Mouse (Mus musculus) heart, embryonic 16.5 days (tissue): Measurements from ENCODE around the gene Tmem63a. TPM values are rescaled to one million over a fixed set of nuclear protein-coding genes. Genes with fewer than 3 reads are reported as not detected.

Source experiments
- ATAC-seq: fragments of 200-750 bp; cut with Nextera tagmentation; replicated peaks from 2 replicates; pipeline ENCODE4 v1.8.0; 2017; ENCODE audit warnings: moderate number of reproducible peaks; ENCODE audit not compliant: insufficient read depth, low FRiP score; ENCODE audit errors: extremely low read depth
- H3K27ac ChIP-seq: fragments of 300-500 bp; sonication (generic); 2 replicates; pipeline ENCODE4 v1.5.1; 2014; ENCODE audit warnings: mild to moderate bottlenecking, low read length, control low read depth, moderate library complexity
- H3K27me3 ChIP-seq: fragments of 300-500 bp; sonication (generic); 2 replicates; pipeline ENCODE4 v1.6.1; 2014; ENCODE audit warnings: low read length, mixed read lengths; ENCODE audit not compliant: control insufficient read depth, insufficient read depth
- H3K36me3 ChIP-seq: fragments of 300-500 bp; sonication (generic); 2 replicates; pipeline ENCODE4 v1.6.1; 2014; ENCODE audit not compliant: control insufficient read depth, insufficient read depth
- H3K4me1 ChIP-seq: fragments of 300-500 bp; sonication (generic); 2 replicates; pipeline ENCODE4 v1.6.1; 2014; ENCODE audit warnings: low read length, mixed read lengths; ENCODE audit not compliant: control insufficient read depth, insufficient read depth
- H3K4me2 ChIP-seq: fragments of 300-500 bp; sonication (generic); 2 replicates; pipeline ENCODE4 v1.6.1; 2014; ENCODE audit warnings: low read depth, mild to moderate bottlenecking, control low read depth, low read length
- H3K4me3 ChIP-seq: fragments of 300-500 bp; sonication (generic); 2 replicates; pipeline ENCODE4 v1.5.1; 2014; ENCODE audit warnings: mild to moderate bottlenecking, control low read depth, low read length
- H3K9ac ChIP-seq: fragments of 300-500 bp; sonication (generic); 2 replicates; pipeline ENCODE4 v1.6.1; 2014; ENCODE audit warnings: low read length, control low read depth
- H3K9me3 ChIP-seq: fragments of 300-500 bp; sonication (generic); replicated peaks from 2 replicates; pipeline ENCODE4 v1.6.1; 2016; ENCODE audit warnings: low read length; ENCODE audit not compliant: control insufficient read depth
- WGBS: fragments of 180-500 bp; shearing (Covaris S2); extraction: QIAGEN DNeasy Blood & Tissue Kit; methylation state at CpG from one replicate; pipeline ENCODE4 v1.1.7; 2014; 5-methylcytosine and 5-hydroxymethylcytosine counted together
- polyA plus RNA-seq: library from polyadenylated mRNA; unstranded; fragments of >200 nt; fragmentation: Nextera tagmentation; extraction: Ambion mirVana; gene quantifications from 2 replicates; pipeline ENCODE4 v1.2.1, GENCODE M21; 2015

Gene Tmem63a
- polyA plus RNA-seq, 1 experiment from 2014 or later: 11.2 TPM

- WGBS: 10% methylated on average over 1 of the region's 1 CpGs
- Histone ChIP-seq H3K4me1 (no peaks in the 10 kb centered on the region), H3K9me3 (no peaks in the 10 kb centered on the region), H3K36me3 (no peaks in the 10 kb centered on the region), H3K9ac (no peak overlapping the region), H3K27ac (no peak overlapping the region), H3K4me3 (no peak overlapping the region), H3K27me3 (peaks cover 2% of the 10 kb centered on the region; the same call in 1 of the 2 replicates), H3K4me2 (no peak overlapping the region)
- no peak; the same call in 1 of the 2 replicates for ATAC-seq
Measured at GRCm38 (mm10) chr1:181022265-181022664, 80.1 kb downstream of the Tmem63a start.

Other genes starting within 250 kb of the Tmem63a start
- gene Mixl1, start 245.3 kb upstream of the Tmem63a start, polyA plus RNA-seq: 0.24 TPM in 1 of 2 replicates, not detected in the other
- gene Acbd3, start 216.3 kb upstream of the Tmem63a start, polyA plus RNA-seq: 18.3 and 19.2 TPM in 2 replicates
- gene H3f3a, start 128.4 kb upstream of the Tmem63a start, polyA plus RNA-seq: 1,475 and 1,571 TPM in 2 replicates
- 22.2 and 28.6 TPM in 2 replicates for gene Sde2, start 91.2 kb upstream of the Tmem63a start, polyA plus RNA-seq
- 0.06 and 0.08 TPM in 2 replicates for gene Lefty2, start 49.2 kb upstream of the Tmem63a start, polyA plus RNA-seq
- 55.1 and 60.6 TPM in 2 replicates for gene Pycr2, start 38.1 kb upstream of the Tmem63a start, polyA plus RNA-seq
- 1.1 and 1.5 TPM in 2 replicates for gene Lefty1, start 7.3 kb upstream of the Tmem63a start, polyA plus RNA-seq
- gene Ephx1, start 78.6 kb downstream of the Tmem63a start, polyA plus RNA-seq: 10.3 and 11.3 TPM in 2 replicates
- 0.12 TPM in 1 of 2 replicates, not detected in the other for gene 9130409I23Rik, start 108.9 kb downstream of the Tmem63a start, polyA plus RNA-seq
- gene Nvl, start 201.9 kb downstream of the Tmem63a start, polyA plus RNA-seq: 15.5 and 16.4 TPM in 2 replicates
- 149 and 164 TPM in 2 replicates for gene Cnih4, start 202.3 kb downstream of the Tmem63a start, polyA plus RNA-seq